Mouse (Mus musculus): ENCODE data around the gene Msmo1. TPM values are rescaled to one million over a fixed set of nuclear protein-coding genes. Genes with fewer than 3 reads are reported as not detected.

Msmo1 gene
- total and polyA plus RNA-seq, 3 experiments = 50.6 to 359 (median 107) TPM

DNA sequence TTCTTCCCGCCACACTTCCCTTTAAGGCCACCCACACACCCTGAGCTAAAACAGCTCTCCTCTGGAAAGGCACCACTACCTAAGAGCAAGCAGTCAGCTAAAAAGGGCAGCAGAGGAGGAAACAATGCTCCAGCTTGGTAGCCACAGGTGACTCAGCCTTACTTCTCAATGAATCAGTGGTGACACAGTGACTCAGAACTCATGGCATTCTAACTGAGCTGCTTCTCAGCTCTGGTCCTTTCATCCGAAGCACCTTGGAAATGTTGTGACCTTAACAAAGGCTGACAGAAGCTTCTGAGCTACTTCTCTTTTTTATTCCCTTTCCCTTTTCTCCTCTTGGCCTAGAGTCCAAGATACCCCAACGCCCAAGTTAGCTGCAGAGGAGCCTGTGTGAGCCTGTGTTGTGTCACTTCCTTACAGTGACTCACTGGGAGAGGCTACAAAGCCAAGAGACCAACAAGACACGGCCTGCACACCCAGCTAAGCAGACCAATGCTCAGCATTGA is 7.3 kb downstream of the Msmo1 start:
- Histone ChIP-seq H3K4me3 (replicated peaks in 1 of 3; ENCODE audit: low read depth in 2 of 3, low read length in 2 of 3, poor library complexity in 1 of 3) (no peak overlapping the region), H3K27me3 (replicated peaks) (no peaks in the 10 kb centered on the region), H3K36me3 (replicated peaks in 1 of 2; ENCODE audit: control insufficient read depth in 1 of 2, insufficient read depth in 1 of 2, low read length in 1 of 2) (peaks cover 42 to 85% of the 10 kb centered on the region in 2 experiments), H3K27ac (ENCODE audit: insufficient read depth, low read depth) (no peak overlapping the region), H3K4me1 (ENCODE audit: control insufficient read depth in 1 of 2, insufficient read depth in 2 of 2) (peaks cover 0 to 33% of the 10 kb centered on the region in 2 experiments; a peak in 2 of 4 replicates), H3K79me2 (replicated peaks; ENCODE audit: control insufficient read depth, extremely low read depth, insufficient read depth, poor library complexity, severe bottlenecking) (peaks cover 15% of the 10 kb centered on the region), H3K9ac (ENCODE audit: insufficient read depth, low read depth) (no peak overlapping the region), H3K4me2 (ENCODE audit: insufficient read depth, low read depth, poor library complexity, severe bottlenecking) (no peak overlapping the region), H3K9me3 (replicated peaks; ENCODE audit: low read length) (no peaks in the 10 kb centered on the region)
- dilution Hi-C loops (cut with MboI; ENCODE audit: extremely low pct_ligation_motif_present, extremely low pct_unique_long_range_greater_than_20kb, low sequenced_read_pairs) (no loop called here), in situ Hi-C loops (cut with MboI; ENCODE audit: low pct_ligation_motif_present, low pct_unique_long_range_greater_than_20kb, low sequenced_read_pairs) (loop anchor here (25.0 kb wide), 1 partner anchor 211 kb away; the partner anchor contains the start of gene Tmem192)
- no peak for TF ChIP-seq CTCF (conservative IDR thresholded peaks at IDR 0.05 in 1 of 2, IDR thresholded peaks at IDR 0.05 in 1 of 2; ENCODE audit: low read depth in 2 of 2, low read length in 2 of 2)
- TF ChIP-seq TBP (conservative IDR thresholded peaks at IDR 0.05; ENCODE audit: low read depth, low read length) = no peak
- no peak for TF ChIP-seq PAX5 (IDR thresholded peaks at IDR 0.05; ENCODE audit: low read length)
- TF ChIP-seq USF2 (conservative IDR thresholded peaks at IDR 0.05; ENCODE audit: low read depth, low read length) = no peak
- TF ChIP-seq ETS1 (conservative IDR thresholded peaks at IDR 0.05; ENCODE audit: low read depth, low read length) = no peak
- no peak for TF ChIP-seq ELF1 (IDR thresholded peaks at IDR 0.05; ENCODE audit: low read depth, low read length)
- no peak for TF ChIP-seq TCF12 (IDR thresholded peaks at IDR 0.05; ENCODE audit: low read depth, low read length)
- no peak for TF ChIP-seq UBTF (IDR thresholded peaks at IDR 0.05; ENCODE audit: low read depth, low read length)
- TF ChIP-seq JUN (IDR thresholded peaks at IDR 0.05; ENCODE audit: insufficient read depth, low read depth, low read length) = no peak
- TF ChIP-seq E2F4 (IDR thresholded peaks at IDR 0.05; ENCODE audit: insufficient replicate concordance, low read depth, low read length) = no peak
- no peak for TF ChIP-seq JUND (conservative IDR thresholded peaks at IDR 0.05; ENCODE audit: low read depth, low read length)
- no peak for TF ChIP-seq KAT2A (IDR thresholded peaks at IDR 0.05; ENCODE audit: insufficient replicate concordance, low read length)
- TF ChIP-seq SIN3A (IDR thresholded peaks at IDR 0.05; ENCODE audit: low read length) = no peak
- no peak for TF ChIP-seq ZC3H11A (IDR thresholded peaks at IDR 0.05; ENCODE audit: low read depth, low read length)
- no peak for TF ChIP-seq ZKSCAN1 (IDR thresholded peaks at IDR 0.05; ENCODE audit: borderline replicate concordance, low read depth, low read length)
- TF ChIP-seq RCOR1 (conservative IDR thresholded peaks at IDR 0.05; ENCODE audit: low read depth, low read length) = no peak
- TF ChIP-seq GABPA (IDR thresholded peaks at IDR 0.05; ENCODE audit: insufficient replicate concordance, low read depth, low read length) = no peak
- TF ChIP-seq BHLHE40 (IDR thresholded peaks at IDR 0.05; ENCODE audit: low read depth, low read length) = no peak
- peak; percentile 22 for DNase-seq (ENCODE audit: extremely low read depth)

DNA sequence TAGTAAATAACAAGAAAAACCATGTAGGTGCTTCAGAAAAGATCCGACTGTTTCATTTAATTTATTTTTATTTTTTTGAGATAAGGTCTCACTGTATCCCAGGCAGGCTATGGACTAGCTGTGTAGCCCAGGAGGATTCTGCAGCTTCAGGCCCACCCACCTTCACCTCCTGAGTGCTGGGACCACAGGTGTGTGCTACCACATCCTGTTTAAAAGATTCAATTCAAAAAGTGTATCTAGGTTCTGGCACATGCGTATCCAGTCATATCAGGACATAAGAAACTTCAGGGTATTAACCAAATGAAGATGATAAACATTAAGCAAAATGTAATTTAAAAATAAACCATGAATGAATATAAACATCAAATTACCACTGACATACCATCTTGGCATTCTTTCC is 10.4 kb downstream of the Msmo1 start:
- Histone ChIP-seq H3K4me2 (ENCODE audit: insufficient read depth, low read depth, poor library complexity, severe bottlenecking) (no peak overlapping the region), H3K27me3 (replicated peaks) (no peaks in the 10 kb centered on the region), H3K27ac (ENCODE audit: insufficient read depth, low read depth) (no peak overlapping the region), H3K4me1 (ENCODE audit: control insufficient read depth in 1 of 2, insufficient read depth in 2 of 2) (peaks cover 0 to 13% of the 10 kb centered on the region in 2 experiments; a peak in 1 of 4 replicates), H3K4me3 (replicated peaks in 1 of 3; ENCODE audit: low read depth in 2 of 3, low read length in 2 of 3, poor library complexity in 1 of 3) (no peak overlapping the region), H3K36me3 (replicated peaks in 1 of 2; ENCODE audit: control insufficient read depth in 1 of 2, insufficient read depth in 1 of 2, low read length in 1 of 2) (peaks cover 56 to 93% of the 10 kb centered on the region in 2 experiments), H3K9me3 (replicated peaks; ENCODE audit: low read length) (no peaks in the 10 kb centered on the region), H3K79me2 (replicated peaks; ENCODE audit: control insufficient read depth, extremely low read depth, insufficient read depth, poor library complexity, severe bottlenecking) (peaks cover 5% of the 10 kb centered on the region), H3K9ac (ENCODE audit: insufficient read depth, low read depth) (no peak overlapping the region)
- DNase-seq (ENCODE audit: extremely low read depth) = no peak
- dilution Hi-C loops (cut with MboI; ENCODE audit: extremely low pct_ligation_motif_present, extremely low pct_unique_long_range_greater_than_20kb, low sequenced_read_pairs) = no loop called here
- in situ Hi-C loops (cut with MboI; ENCODE audit: low pct_ligation_motif_present, low pct_unique_long_range_greater_than_20kb, low sequenced_read_pairs) = no loop called here
- TF ChIP-seq UBTF (IDR thresholded peaks at IDR 0.05; ENCODE audit: low read depth, low read length) = no peak
- TF ChIP-seq JUN (IDR thresholded peaks at IDR 0.05; ENCODE audit: insufficient read depth, low read depth, low read length) = no peak
- no peak for TF ChIP-seq RAD21 (IDR thresholded peaks at IDR 0.05; ENCODE audit: low read depth, low read length)
- no peak for TF ChIP-seq SMC3 (IDR thresholded peaks at IDR 0.05; ENCODE audit: low read depth, low read length)
- no peak for TF ChIP-seq CHD2 (IDR thresholded peaks at IDR 0.05; ENCODE audit: low read length)
- TF ChIP-seq ZC3H11A (IDR thresholded peaks at IDR 0.05; ENCODE audit: low read depth, low read length) = no peak
- no peak for TF ChIP-seq MXI1 (IDR thresholded peaks at IDR 0.05; ENCODE audit: low read depth, low read length)
- TF ChIP-seq TBP (conservative IDR thresholded peaks at IDR 0.05; ENCODE audit: low read depth, low read length) = no peak
- TF ChIP-seq USF1 (IDR thresholded peaks at IDR 0.05; ENCODE audit: low read depth, low read length) = no peak
- TF ChIP-seq MAFK (IDR thresholded peaks at IDR 0.05; ENCODE audit: insufficient replicate concordance, low read length) = no peak
- TF ChIP-seq KAT2A (IDR thresholded peaks at IDR 0.05; ENCODE audit: insufficient replicate concordance, low read length) = no peak
- no peak for TF ChIP-seq ZKSCAN1 (IDR thresholded peaks at IDR 0.05; ENCODE audit: borderline replicate concordance, low read depth, low read length)
- TF ChIP-seq ZMIZ1 (IDR thresholded peaks at IDR 0.05; ENCODE audit: low read depth, low read length) = no peak
- TF ChIP-seq GABPA (IDR thresholded peaks at IDR 0.05; ENCODE audit: insufficient replicate concordance, low read depth, low read length) = no peak

Data from CH12.LX (cell line).